Mouse (Mus musculus): Measurements from ENCODE around the gene Grm7. TPM values are rescaled to one million over a fixed set of nuclear protein-coding genes. Genes with fewer than 3 reads are reported as not detected.

The Grm7 gene
- polyA plus RNA-seq, 1 experiment from 2014 or later = 4.1 TPM

DNA sequence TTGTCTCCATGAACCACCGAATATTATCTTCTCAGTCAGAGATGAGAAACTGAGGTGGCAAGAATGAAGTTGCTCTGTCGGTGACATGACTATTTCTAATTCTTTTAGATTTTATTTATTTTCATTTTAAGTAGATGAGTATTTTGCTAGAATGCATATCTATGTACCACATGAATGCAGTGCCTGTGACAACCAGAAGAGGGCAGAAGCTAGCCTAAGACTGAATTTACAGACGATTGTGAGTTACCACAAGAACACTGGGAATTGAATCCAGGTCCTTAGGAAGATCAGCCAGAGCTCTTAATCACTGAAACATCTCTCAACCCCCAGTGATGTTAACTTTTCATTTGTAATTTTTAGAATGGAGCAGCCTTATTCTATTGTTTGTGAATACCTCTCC is 412.4 kb downstream of the Grm7 start:
- no peak overlapping the region for H3K27ac ChIP-seq (ENCODE audit: low read length)
- no peak overlapping the region for H3K4me2 ChIP-seq (ENCODE audit: low read depth, low read length)
- no peak overlapping the region for H3K9ac ChIP-seq (ENCODE audit: low read length)
- ATAC-seq (ENCODE audit: insufficient read depth, low FRiP score) = no peak
- H3K27me3 ChIP-seq (ENCODE audit: control insufficient read depth, insufficient read depth, low read length) = no peaks in the 10 kb centered on the region
- H3K4me1 ChIP-seq (ENCODE audit: control insufficient read depth, insufficient read depth, low read length) = no peaks in the 10 kb centered on the region
- H3K36me3 ChIP-seq (ENCODE audit: control insufficient read depth, insufficient read depth, low read length) = no peaks in the 10 kb centered on the region
- H3K4me3 ChIP-seq (replicated peaks; ENCODE audit: low read length) = no peak overlapping the region
- WGBS = 86% methylated on average over 3 of the region's 3 CpGs
- H3K9me3 ChIP-seq (replicated peaks; ENCODE audit: control insufficient read depth, low read length) = no peaks in the 10 kb centered on the region

- no peaks in the 10 kb centered on the region for H3K9me3 ChIP-seq (replicated peaks; ENCODE audit: control insufficient read depth, low read length)
- H3K27me3 ChIP-seq (ENCODE audit: control insufficient read depth, insufficient read depth, low read length) = no peaks in the 10 kb centered on the region
- 81% methylated on average over 4 of the region's 4 CpGs for WGBS
- H3K4me3 ChIP-seq (replicated peaks; ENCODE audit: low read length) = no peak overlapping the region
- H3K27ac ChIP-seq (ENCODE audit: low read length) = no peak overlapping the region
- no peaks in the 10 kb centered on the region for H3K4me1 ChIP-seq (ENCODE audit: control insufficient read depth, insufficient read depth, low read length)
- H3K4me2 ChIP-seq (ENCODE audit: low read depth, low read length) = no peak overlapping the region
- ATAC-seq (ENCODE audit: insufficient read depth, low FRiP score) = no peak
- H3K9ac ChIP-seq (ENCODE audit: low read length) = no peak overlapping the region
- H3K36me3 ChIP-seq (ENCODE audit: control insufficient read depth, insufficient read depth, low read length) = no peaks in the 10 kb centered on the region
Observed at GRCm38 (mm10) chr6:111060004-111060403, 414.6 kb downstream of the Grm7 start.

GRCm38 (mm10) chr6:111084569-111084968 is 439.2 kb downstream of the Grm7 start:
- 69% methylated on average over 3 of the region's 3 CpGs for WGBS
- no peaks in the 10 kb centered on the region for H3K9me3 ChIP-seq (replicated peaks; ENCODE audit: control insufficient read depth, low read length)
- no peak overlapping the region for H3K9ac ChIP-seq (ENCODE audit: low read length)
- no peak overlapping the region for H3K4me3 ChIP-seq (replicated peaks; ENCODE audit: low read length)
- no peak for ATAC-seq (ENCODE audit: insufficient read depth, low FRiP score)
- no peak overlapping the region for H3K27ac ChIP-seq (ENCODE audit: low read length)
- no peaks in the 10 kb centered on the region for H3K36me3 ChIP-seq (ENCODE audit: control insufficient read depth, insufficient read depth, low read length)
- H3K4me1 ChIP-seq (ENCODE audit: control insufficient read depth, insufficient read depth, low read length) = no peaks in the 10 kb centered on the region
- H3K4me2 ChIP-seq (ENCODE audit: low read depth, low read length) = no peak overlapping the region
- H3K27me3 ChIP-seq (ENCODE audit: control insufficient read depth, insufficient read depth, low read length) = no peaks in the 10 kb centered on the region

DNA sequence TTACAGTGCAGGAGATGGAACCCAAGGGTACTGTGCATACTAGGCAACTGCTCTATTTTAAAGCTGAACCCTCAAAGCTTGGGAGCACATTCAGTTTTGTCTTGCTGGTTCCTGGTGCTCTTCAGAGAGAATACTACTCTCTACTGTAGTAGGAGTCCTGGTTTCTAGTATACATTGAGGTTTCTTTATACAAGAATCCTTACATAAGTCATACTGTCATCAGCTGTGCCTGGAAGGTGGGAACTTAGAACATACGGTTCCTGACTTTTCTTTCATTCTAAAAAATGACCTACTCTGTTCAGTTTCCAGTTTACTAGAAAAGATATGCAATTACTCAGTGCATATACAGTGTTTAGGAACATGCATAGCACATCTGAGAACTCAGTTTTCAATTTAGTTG is 449.4 kb downstream of the Grm7 start:
- ATAC-seq (ENCODE audit: insufficient read depth, low FRiP score) = no peak
- 81% methylated on average over 1 of the region's 1 CpGs for WGBS
- H3K4me2 ChIP-seq (ENCODE audit: low read depth, low read length) = no peak overlapping the region
- no peaks in the 10 kb centered on the region for H3K36me3 ChIP-seq (ENCODE audit: control insufficient read depth, insufficient read depth, low read length)
- no peak overlapping the region for H3K27ac ChIP-seq (ENCODE audit: low read length)
- no peaks in the 10 kb centered on the region for H3K27me3 ChIP-seq (ENCODE audit: control insufficient read depth, insufficient read depth, low read length)
- H3K4me3 ChIP-seq (replicated peaks; ENCODE audit: low read length) = no peak overlapping the region
- no peaks in the 10 kb centered on the region for H3K4me1 ChIP-seq (ENCODE audit: control insufficient read depth, insufficient read depth, low read length)
- no peaks in the 10 kb centered on the region for H3K9me3 ChIP-seq (replicated peaks; ENCODE audit: control insufficient read depth, low read length)
- H3K9ac ChIP-seq (ENCODE audit: low read length) = no peak overlapping the region

DNA sequence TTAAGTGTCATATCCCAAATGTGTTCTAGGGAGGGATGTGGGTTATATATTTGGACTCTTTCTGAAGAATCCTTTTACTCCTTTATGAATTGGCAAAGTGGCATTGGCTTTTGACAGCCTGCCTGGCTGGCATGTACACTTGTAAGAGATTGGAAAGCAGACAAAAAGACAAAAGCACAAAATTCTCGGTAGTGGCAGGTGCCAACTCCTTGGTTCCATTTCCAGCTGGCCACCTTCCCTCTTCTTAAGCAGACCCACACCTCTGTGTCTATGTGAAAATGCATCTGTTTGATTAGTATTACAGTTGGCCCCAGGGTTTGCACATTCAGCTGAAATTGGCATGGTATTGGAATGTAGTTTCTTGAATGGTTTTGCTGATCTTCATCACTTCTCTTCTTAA is 460.1 kb downstream of the Grm7 start:
- no peak overlapping the region for H3K27ac ChIP-seq (ENCODE audit: low read length)
- 71% methylated on average over 1 of the region's 1 CpGs for WGBS
- H3K4me3 ChIP-seq (replicated peaks; ENCODE audit: low read length) = no peak overlapping the region
- no peak overlapping the region for H3K9ac ChIP-seq (ENCODE audit: low read length)
- no peak for ATAC-seq (ENCODE audit: insufficient read depth, low FRiP score)
- H3K36me3 ChIP-seq (ENCODE audit: control insufficient read depth, insufficient read depth, low read length) = no peaks in the 10 kb centered on the region
- no peaks in the 10 kb centered on the region for H3K27me3 ChIP-seq (ENCODE audit: control insufficient read depth, insufficient read depth, low read length)
- H3K9me3 ChIP-seq (replicated peaks; ENCODE audit: control insufficient read depth, low read length) = no peaks in the 10 kb centered on the region
- no peak overlapping the region for H3K4me2 ChIP-seq (ENCODE audit: low read depth, low read length)
- H3K4me1 ChIP-seq (ENCODE audit: control insufficient read depth, insufficient read depth, low read length) = no peaks in the 10 kb centered on the region

DNA sequence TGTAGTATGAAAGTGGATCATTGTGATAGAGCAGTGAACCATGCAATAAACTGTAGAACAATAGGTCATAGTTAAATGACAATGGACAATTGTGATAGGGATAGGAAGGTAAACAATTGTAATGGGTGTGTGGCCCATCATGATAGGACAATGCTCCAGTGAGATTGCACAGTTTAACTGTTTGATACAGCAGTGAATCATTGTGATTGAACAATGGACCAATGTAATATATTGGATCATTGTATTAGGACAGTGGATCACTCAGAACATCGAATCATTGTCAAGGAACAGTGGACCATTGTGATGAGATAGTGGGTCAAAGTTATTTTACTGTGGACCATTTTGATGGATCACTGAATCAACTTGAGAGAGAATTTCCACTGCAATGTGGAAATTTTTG is 515.7 kb downstream of the Grm7 start:
- no peak overlapping the region for H3K4me3 ChIP-seq (replicated peaks; ENCODE audit: low read length)
- H3K4me1 ChIP-seq (ENCODE audit: control insufficient read depth, insufficient read depth, low read length) = no peaks in the 10 kb centered on the region
- H3K36me3 ChIP-seq (ENCODE audit: control insufficient read depth, insufficient read depth, low read length) = no peaks in the 10 kb centered on the region
- no peak for ATAC-seq (ENCODE audit: insufficient read depth, low FRiP score)
- no peaks in the 10 kb centered on the region for H3K27me3 ChIP-seq (ENCODE audit: control insufficient read depth, insufficient read depth, low read length)
- H3K4me2 ChIP-seq (ENCODE audit: low read depth, low read length) = no peak overlapping the region
- H3K9ac ChIP-seq (ENCODE audit: low read length) = no peak overlapping the region
- 64% methylated on average over 1 of the region's 1 CpGs for WGBS
- no peaks in the 10 kb centered on the region for H3K9me3 ChIP-seq (replicated peaks; ENCODE audit: control insufficient read depth, low read length)
- H3K27ac ChIP-seq (ENCODE audit: low read length) = no peak overlapping the region

GRCm38 (mm10) chr6:111195333-111195732 is 550.0 kb downstream of the Grm7 start:
- no peak for ATAC-seq (ENCODE audit: insufficient read depth, low FRiP score)
- H3K36me3 ChIP-seq (ENCODE audit: control insufficient read depth, insufficient read depth, low read length) = no peaks in the 10 kb centered on the region
- H3K4me2 ChIP-seq (ENCODE audit: low read depth, low read length) = no peak overlapping the region
- no peak overlapping the region for H3K27ac ChIP-seq (ENCODE audit: low read length)
- no peak overlapping the region for H3K4me3 ChIP-seq (replicated peaks; ENCODE audit: low read length)
- no peaks in the 10 kb centered on the region for H3K9me3 ChIP-seq (replicated peaks; ENCODE audit: control insufficient read depth, low read length)
- 89% methylated on average over 3 of the region's 3 CpGs for WGBS
- no peak overlapping the region for H3K9ac ChIP-seq (ENCODE audit: low read length)
- no peaks in the 10 kb centered on the region for H3K4me1 ChIP-seq (ENCODE audit: control insufficient read depth, insufficient read depth, low read length)
- H3K27me3 ChIP-seq (ENCODE audit: control insufficient read depth, insufficient read depth, low read length) = no peaks in the 10 kb centered on the region

DNA sequence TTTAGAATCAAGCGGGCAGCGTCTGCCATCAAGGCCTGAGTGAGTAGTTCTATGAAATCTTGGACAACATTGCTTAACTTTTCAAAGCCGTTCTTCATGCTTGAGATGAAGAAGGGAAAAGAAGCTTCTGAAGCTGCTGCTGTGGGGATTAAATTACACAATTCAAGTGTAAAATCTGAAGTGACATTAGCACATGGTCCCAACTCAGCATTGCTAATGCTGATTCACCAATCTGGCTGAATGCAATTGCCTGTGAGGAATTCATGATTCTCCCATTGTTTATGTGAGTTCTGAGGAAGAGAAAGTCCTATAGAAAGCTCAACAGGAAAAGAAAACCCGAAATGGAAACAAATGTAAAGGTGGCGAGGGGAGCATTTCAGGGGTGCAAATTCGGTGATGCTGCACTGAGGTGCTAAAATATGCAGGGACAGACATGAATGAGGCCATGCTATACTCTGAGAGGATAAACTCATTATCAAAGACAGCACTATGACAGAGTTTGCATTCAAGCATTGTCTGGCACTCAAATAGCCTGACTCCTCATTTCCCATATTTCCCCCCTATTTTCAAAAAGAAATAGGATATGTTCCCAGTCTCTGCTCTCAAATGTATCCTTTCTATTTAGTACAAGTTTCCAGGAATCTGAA is 575.8 kb downstream of the Grm7 start:
- no peak for ATAC-seq (ENCODE audit: insufficient read depth, low FRiP score)
- no peaks in the 10 kb centered on the region for H3K9me3 ChIP-seq (replicated peaks; ENCODE audit: control insufficient read depth, low read length)
- H3K4me2 ChIP-seq (ENCODE audit: low read depth, low read length) = no peak overlapping the region
- H3K4me3 ChIP-seq (replicated peaks; ENCODE audit: low read length) = no peak overlapping the region
- no peaks in the 10 kb centered on the region for H3K4me1 ChIP-seq (ENCODE audit: control insufficient read depth, insufficient read depth, low read length)
- H3K27ac ChIP-seq (ENCODE audit: low read length) = no peak overlapping the region
- H3K36me3 ChIP-seq (ENCODE audit: control insufficient read depth, insufficient read depth, low read length) = no peaks in the 10 kb centered on the region
- H3K9ac ChIP-seq (ENCODE audit: low read length) = no peak overlapping the region
- WGBS = 74% methylated on average over 6 of the region's 6 CpGs
- no peaks in the 10 kb centered on the region for H3K27me3 ChIP-seq (ENCODE audit: control insufficient read depth, insufficient read depth, low read length)

- H3K27me3 ChIP-seq (ENCODE audit: control insufficient read depth, insufficient read depth, low read length) = no peaks in the 10 kb centered on the region
- H3K4me1 ChIP-seq (ENCODE audit: control insufficient read depth, insufficient read depth, low read length) = no peaks in the 10 kb centered on the region
- no peaks in the 10 kb centered on the region for H3K36me3 ChIP-seq (ENCODE audit: control insufficient read depth, insufficient read depth, low read length)
- 76% methylated on average over 5 of the region's 5 CpGs for WGBS
- ATAC-seq (ENCODE audit: insufficient read depth, low FRiP score) = no peak
- no peak overlapping the region for H3K4me3 ChIP-seq (replicated peaks; ENCODE audit: low read length)
- H3K9me3 ChIP-seq (replicated peaks; ENCODE audit: control insufficient read depth, low read length) = no peaks in the 10 kb centered on the region
- no peak overlapping the region for H3K27ac ChIP-seq (ENCODE audit: low read length)
- H3K9ac ChIP-seq (ENCODE audit: low read length) = no peak overlapping the region
- H3K4me2 ChIP-seq (ENCODE audit: low read depth, low read length) = no peak overlapping the region
Observed at GRCm38 (mm10) chr6:111255215-111255614, 609.8 kb downstream of the Grm7 start.

GRCm38 (mm10) chr6:111256939-111257338 is 611.6 kb downstream of the Grm7 start:
- H3K36me3 ChIP-seq (ENCODE audit: control insufficient read depth, insufficient read depth, low read length) = no peaks in the 10 kb centered on the region
- no peak overlapping the region for H3K27ac ChIP-seq (ENCODE audit: low read length)
- no peak overlapping the region for H3K9ac ChIP-seq (ENCODE audit: low read length)
- WGBS = 73% methylated on average over 3 of the region's 3 CpGs
- no peaks in the 10 kb centered on the region for H3K4me1 ChIP-seq (ENCODE audit: control insufficient read depth, insufficient read depth, low read length)
- no peak overlapping the region for H3K4me2 ChIP-seq (ENCODE audit: low read depth, low read length)
- H3K4me3 ChIP-seq (replicated peaks; ENCODE audit: low read length) = no peak overlapping the region
- ATAC-seq (ENCODE audit: insufficient read depth, low FRiP score) = no peak
- H3K27me3 ChIP-seq (ENCODE audit: control insufficient read depth, insufficient read depth, low read length) = no peaks in the 10 kb centered on the region
- H3K9me3 ChIP-seq (replicated peaks; ENCODE audit: control insufficient read depth, low read length) = no peaks in the 10 kb centered on the region

Data from stomach, embryonic 16.5 days (tissue).